In genomic region chr9:75282830-75283229, GRCm38 (mm10) we compare ENCODE assay signal across 8 mouse cellular contexts. TPM values are rescaled to one million over a fixed set of nuclear protein-coding genes. Genes with fewer than 3 reads are reported as not detected.
A peak's percentile ranks its signal among the peaks of the same experiment; 100 is the strongest.
DNase-seq lines count a peak whose midpoint lies in the region; ATAC-seq and TF ChIP-seq lines count a peak whose summit lies in the region.

No protein-coding gene starts in this region.

- POLR2A ChIA-PET in Patski (lab: Charles Lee) = no interaction called here

- H3K4me2 ChIP-seq in liver, embryonic 12.5 days = no peak overlapping the region
- H3K4me2 ChIP-seq in hindbrain, embryonic 11.5 days (replicated peaks; ENCODE audit: low read depth, low read length) = no peak overlapping the region

- H3K4me1 ChIP-seq in liver, embryonic 12.5 days = peaks cover 6% of the 10 kb centered on the region; the same call in 1 of the 2 replicates
- H3K4me1 ChIP-seq in hindbrain, embryonic 11.5 days (replicated peaks; ENCODE audit: control insufficient read depth, insufficient read depth, low read length) = no peaks in the 10 kb centered on the region

- CTCF ChIA-PET in Patski (lab: Charles Lee) = interaction anchor here (0.8 to 2.8 kb wide), 21 partner anchors 10 to 378 kb away, joined by 3 to 39 read pairs (median 3); partner anchors contain the start of gene Myo5c

- no peak for ATAC-seq in liver, embryonic 12.5 days
- ATAC-seq in Patski = no peak
- peak; percentile 25; the same call in 1 of the 2 replicates for ATAC-seq in hindbrain, embryonic 11.5 days (ENCODE audit: low FRiP score)
- no peak; the same call in 1 of the 2 replicates for ATAC-seq in monocyte, adult 5-6 weeks (replicated peaks; ENCODE audit: insufficient number of reproducible peaks, low FRiP score, low TSS enrichment, poor library complexity, severe bottlenecking)

- peaks cover 28% of the 10 kb centered on the region for H3K27me3 ChIP-seq in liver, embryonic 12.5 days (replicated peaks)
- no peaks in the 10 kb centered on the region for H3K27me3 ChIP-seq in Patski
- H3K27me3 ChIP-seq in hindbrain, embryonic 11.5 days (ENCODE audit: control insufficient read depth, insufficient read depth, low read length) = no peaks in the 10 kb centered on the region

- H3K36me3 ChIP-seq in liver, embryonic 12.5 days = no peaks in the 10 kb centered on the region
- H3K36me3 ChIP-seq in hindbrain, embryonic 11.5 days (ENCODE audit: control insufficient read depth, insufficient read depth, low read length) = no peaks in the 10 kb centered on the region

- WGBS in liver, embryonic 12.5 days (ENCODE audit: insufficient replicate concordance) = 8% methylated on average over 3 of the region's 3 CpGs
- 19% methylated on average over 3 of the region's 3 CpGs for WGBS in hindbrain, embryonic 11.5 days

- H3K9me3 ChIP-seq in liver, embryonic 12.5 days (replicated peaks) = no peaks in the 10 kb centered on the region
- H3K9me3 ChIP-seq in hindbrain, embryonic 11.5 days (ENCODE audit: control insufficient read depth, low read length) = no peaks in the 10 kb centered on the region

- H3K9ac ChIP-seq in liver, embryonic 12.5 days = no peak overlapping the region
- H3K9ac ChIP-seq in hindbrain, embryonic 11.5 days (ENCODE audit: low read depth, low read length) = no peak overlapping the region

- TF ChIP-seq CTCF in Patski (IDR thresholded peaks at IDR 0.05) = peak; percentile 90

- DNase-seq in liver (peak; percentile 16), Patski (ENCODE audit: low read depth, low spot score) (no peak)
- peak; percentile 81 to 84 for DNase-seq in cerebellum, postnatal 10 days
- DNase-seq in hindbrain, embryonic 11.5 days (ENCODE audit: low spot score) = peak; percentile 77
- DNase-seq in left cerebral cortex, adult 11 months (ENCODE audit: low spot score) = peak; percentile 57
- peak; percentile 10 to 33 for DNase-seq in natural killer cell, adult 2 months (ENCODE audit: low spot score in 2 of 2)

- no peak overlapping the region for H3K27ac ChIP-seq in liver, embryonic 12.5 days
- H3K27ac ChIP-seq in hindbrain, embryonic 11.5 days (ENCODE audit: low read depth, low read length) = no peak overlapping the region

- no peak overlapping the region for H3K4me3 ChIP-seq in liver, embryonic 12.5 days
- H3K4me3 ChIP-seq in hindbrain, embryonic 11.5 days (ENCODE audit: low read depth, low read length) = no peak overlapping the region

- in situ Hi-C loops in Patski (cut with MboI; ENCODE audit: low pct_unique_long_range_greater_than_20kb) = loop anchor here (10.0 kb wide), 4 partner anchors 152 to 378 kb away; no protein-coding TSS in a partner anchor

RNA-seq across cellular contexts. Expression of gene Gnb5, which starts 23.3 kb away (rescaled TPM):
- polyA plus RNA-seq in liver, embryonic 12.5 days (2016; fragmentation: Nextera tagmentation; extraction: Ambion mirVana) = 3.5 and 3.9 TPM in 2 replicates
- 58.9 TPM for polyA plus RNA-seq in Patski (2021)
- polyA plus RNA-seq in hindbrain, embryonic 11.5 days (2014; fragmentation: Nextera tagmentation; extraction: Ambion mirVana) = 34.7 and 34.8 TPM in 2 replicates
- total RNA-seq in monocyte, adult 5-6 weeks (2017) = 2.0 to 5.4 TPM (median 4.1 TPM) in 3 replicates

RNA-seq across cellular contexts. Expression of gene Myo5c, which starts 51.0 kb away (rescaled TPM):
- 0.41 and 0.49 TPM in 2 replicates for polyA plus RNA-seq in liver, embryonic 12.5 days (2016; fragmentation: Nextera tagmentation; extraction: Ambion mirVana)
- polyA plus RNA-seq in Patski (2021) = 20.1 TPM
- polyA plus RNA-seq in hindbrain, embryonic 11.5 days (2014; fragmentation: Nextera tagmentation; extraction: Ambion mirVana) = 0.34 and 0.61 TPM in 2 replicates
- 0.29 TPM in 1 of 3 replicates, not detected in the others for total RNA-seq in monocyte, adult 5-6 weeks (2017)

Comparison
In these comparisons a context has a peak if more than half of its experiments do, and no peak if none do; other contexts are left out.
1. RNA of gene Myo5c, which starts 51.0 kb away (polyA plus RNA-seq): 20.1 TPM in Patski (single experiment); 0.41 to 0.49 TPM in liver, embryonic 12.5 days and 0.34 to 0.61 TPM in hindbrain, embryonic 11.5 days; every median in the first group is over 10 times any median in the second.